Mouse (Mus musculus): ENCODE measurements around the gene Trim47. TPM values are rescaled to one million over a fixed set of nuclear protein-coding genes. Genes with fewer than 3 reads are reported as not detected.

The Trim47 gene
- polyA plus RNA-seq, 1 experiment = 21.5 TPM

DNA sequence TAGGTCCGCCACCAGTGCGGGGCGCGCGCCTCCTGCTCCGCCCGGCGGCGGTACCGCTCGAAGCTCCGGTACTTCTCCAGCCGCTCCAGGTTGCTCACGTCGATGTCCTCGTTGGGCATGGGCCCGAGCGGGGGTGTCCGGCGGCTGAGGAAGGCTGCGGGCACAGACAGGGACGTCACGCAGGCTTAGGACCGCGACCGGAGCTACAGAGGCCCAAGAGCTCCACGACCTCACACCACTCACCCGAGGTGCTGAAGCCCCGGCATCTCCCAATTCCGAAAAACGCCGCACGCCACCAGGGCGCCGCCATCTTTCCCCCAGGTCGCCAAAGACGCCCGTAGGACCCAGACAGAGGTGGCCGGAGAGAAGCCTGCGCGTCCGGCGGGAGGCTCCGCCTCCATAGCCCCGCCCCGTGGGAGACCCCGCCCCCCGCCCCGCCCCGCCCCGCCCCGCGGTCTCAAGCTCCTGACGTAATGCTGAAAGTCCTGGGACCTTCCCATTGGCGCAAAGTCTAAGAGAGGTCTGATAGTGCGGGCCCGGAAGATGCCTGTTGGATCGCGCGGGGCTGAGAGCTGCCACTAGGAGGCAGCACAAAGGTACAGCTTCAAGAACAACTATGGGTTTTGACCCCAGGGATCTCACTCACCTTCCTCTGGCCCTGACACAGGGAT is 11.6 kb upstream of the Trim47 start, which contains the start of gene Mrpl38:
Gene Mrpl38 (minus strand): TSS at position 401 of the 671 bp plus-strand sequence.
- H3K27ac ChIP-seq (ENCODE audit: insufficient read depth, low read length) = no peak within 1 kb of the TSS
- peak; percentile 74 for TF ChIP-seq CTCF (IDR thresholded peaks at IDR 0.05; ENCODE audit: borderline replicate concordance, insufficient read depth, low read length)
- peak; percentile 47; the same call in 1 of the 2 replicates for TF ChIP-seq POLR2A (IDR thresholded peaks at IDR 0.05; ENCODE audit: low read depth, low read length)

DNA sequence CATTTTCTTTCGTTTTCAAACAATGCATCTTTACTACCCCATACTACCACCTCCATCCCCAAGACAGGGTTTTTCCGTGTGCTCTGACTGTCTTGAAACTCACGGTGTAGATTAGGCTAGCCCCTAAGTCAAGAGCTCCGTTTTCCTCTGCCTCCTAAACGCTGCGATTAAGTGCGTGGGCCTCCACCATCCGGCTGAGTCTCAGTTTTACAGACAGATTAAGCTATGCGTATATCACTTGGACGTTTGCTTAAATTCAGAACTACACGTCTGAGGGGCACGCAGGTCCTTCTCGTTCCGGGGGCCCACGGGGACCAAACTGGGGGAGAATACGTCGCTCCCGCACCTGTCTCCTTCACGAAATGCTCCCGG is 11.1 kb upstream of the Trim47 start:
- peaks cover 6% of the 10 kb centered on the region for H3K4me1 ChIP-seq (ENCODE audit: control insufficient read depth, insufficient read depth, low read length)
- H3K27ac ChIP-seq (ENCODE audit: insufficient read depth, low read length) = no peak overlapping the region
- peak overlapping the region; percentile 96 for H3K4me3 ChIP-seq (ENCODE audit: insufficient read depth, low read length)
- 0 out of 2 replicates have a peak, but pooled peaks have one; percentile 18 for TF ChIP-seq POLR2A (IDR thresholded peaks at IDR 0.05; ENCODE audit: low read depth, low read length)
- TF ChIP-seq CTCF (IDR thresholded peaks at IDR 0.05; ENCODE audit: borderline replicate concordance, insufficient read depth, low read length) = no peak

More for the DNA sequence above, 11.6 kb upstream of the Trim47 start, which contains the start of gene Mrpl38:
- peaks cover 9% of the 10 kb centered on the region for H3K4me1 ChIP-seq (ENCODE audit: control insufficient read depth, insufficient read depth, low read length)
- H3K4me3 ChIP-seq (ENCODE audit: insufficient read depth, low read length) = peak within 1 kb of the TSS; percentile 96

DNA sequence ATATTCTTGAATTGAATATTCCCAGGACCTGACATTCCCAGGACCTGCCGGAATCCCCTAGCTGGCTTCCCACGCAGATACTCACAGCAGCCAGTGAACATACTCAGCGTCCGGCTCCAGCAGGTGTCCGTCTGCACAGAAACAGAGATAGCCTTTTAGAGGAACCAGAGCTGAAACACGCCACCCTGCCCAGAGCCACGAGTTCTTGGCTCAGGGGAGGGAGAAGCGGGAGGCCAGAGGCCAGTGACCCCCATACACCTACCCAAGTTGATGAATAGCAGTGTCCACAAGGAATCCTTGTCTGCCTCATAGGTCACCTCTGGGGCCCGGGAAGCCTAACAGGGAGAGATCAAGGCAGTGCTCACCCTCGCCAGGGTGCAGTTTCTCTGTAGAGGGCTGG is 7.2 kb upstream of the Trim47 start:
- Histone ChIP-seq H3K4me1 (ENCODE audit: control insufficient read depth, insufficient read depth, low read length) (peaks cover 3% of the 10 kb centered on the region), H3K27ac (ENCODE audit: insufficient read depth, low read length) (no peak overlapping the region), H3K4me3 (ENCODE audit: insufficient read depth, low read length) (no peak overlapping the region)
- TF ChIP-seq CTCF (IDR thresholded peaks at IDR 0.05; ENCODE audit: borderline replicate concordance, insufficient read depth, low read length) (no peak), POLR2A (IDR thresholded peaks at IDR 0.05; ENCODE audit: low read depth, low read length) (no peak)

DNA sequence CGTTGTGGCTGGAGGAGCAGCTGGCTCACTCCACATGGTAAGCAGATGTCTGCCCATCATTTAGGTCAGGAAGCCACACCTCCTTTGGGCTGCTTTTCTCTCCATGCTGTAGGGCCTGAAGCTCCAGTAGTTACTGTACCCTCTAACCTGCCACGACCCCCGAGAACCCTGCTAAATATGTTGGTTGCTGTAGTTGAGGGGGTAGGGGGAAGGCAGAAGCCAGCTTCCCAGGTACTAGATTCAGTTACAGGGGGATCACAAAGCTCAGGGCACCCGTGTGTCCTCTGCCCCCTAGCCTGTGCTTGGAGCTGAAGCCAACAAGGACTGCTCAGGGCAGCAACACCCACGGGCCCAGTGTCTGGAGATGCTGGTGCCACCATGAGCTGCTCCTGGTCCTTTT is 6.5 kb upstream of the Trim47 start:
- Histone ChIP-seq H3K27ac (ENCODE audit: insufficient read depth, low read length) (no peak overlapping the region), H3K4me3 (ENCODE audit: insufficient read depth, low read length) (no peak overlapping the region), H3K4me1 (ENCODE audit: control insufficient read depth, insufficient read depth, low read length) (peaks cover 3% of the 10 kb centered on the region; the same call in 1 of the 2 replicates)
- no peak for TF ChIP-seq CTCF (IDR thresholded peaks at IDR 0.05; ENCODE audit: borderline replicate concordance, insufficient read depth, low read length)
- no peak for TF ChIP-seq POLR2A (IDR thresholded peaks at IDR 0.05; ENCODE audit: low read depth, low read length)

DNA sequence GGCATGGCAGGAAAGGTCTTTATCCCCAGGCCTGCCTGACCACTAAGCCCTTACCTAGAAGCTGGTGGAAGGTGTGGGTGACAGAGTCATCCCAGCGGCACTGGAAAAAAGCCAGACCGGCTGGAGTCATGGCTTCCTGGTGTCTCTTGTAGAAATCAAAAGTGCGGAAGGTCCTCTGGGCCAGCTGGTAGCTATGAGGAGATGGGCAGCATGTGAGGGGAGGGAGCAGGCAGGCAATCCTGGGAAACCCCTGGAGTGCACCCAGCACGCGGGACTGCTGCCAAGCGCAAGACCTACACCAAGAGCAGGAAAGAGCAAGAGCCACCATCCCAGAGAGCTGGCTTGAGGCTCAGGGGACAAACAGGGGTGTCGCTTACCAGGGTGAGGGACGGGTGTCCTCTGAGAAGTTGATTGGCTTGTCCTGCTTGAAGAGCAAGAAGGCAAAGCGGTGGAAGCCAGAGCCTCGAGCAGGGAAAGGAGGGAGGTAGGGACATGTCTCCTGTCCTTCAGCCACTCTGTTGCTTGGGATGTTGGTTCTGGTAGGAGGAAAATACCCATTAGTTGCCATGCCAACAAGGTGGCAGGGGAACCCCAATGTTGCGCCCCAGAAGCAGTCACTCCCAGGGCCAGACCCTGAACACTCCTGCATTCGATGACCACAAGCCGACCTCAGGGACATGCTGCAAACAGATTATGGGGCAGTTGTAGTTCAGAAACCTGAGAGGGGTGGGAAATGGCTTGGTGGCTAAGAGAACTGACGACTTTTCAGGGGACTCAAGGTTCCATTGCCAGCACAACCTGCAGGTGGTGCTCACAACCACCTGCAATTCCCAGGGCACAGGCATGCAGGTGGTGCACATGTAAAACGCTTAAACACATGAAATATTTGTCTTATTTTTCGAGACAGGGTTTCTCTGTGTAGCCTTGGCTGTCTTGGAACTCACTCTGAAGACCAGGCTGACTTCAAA is 5.6 kb upstream of the Trim47 start:
- Histone ChIP-seq H3K27ac (ENCODE audit: insufficient read depth, low read length) (no peak overlapping the region), H3K4me1 (ENCODE audit: control insufficient read depth, insufficient read depth, low read length) (peaks cover 3% of the 10 kb centered on the region; the same call in 1 of the 2 replicates), H3K4me3 (ENCODE audit: insufficient read depth, low read length) (no peak overlapping the region)
- TF ChIP-seq CTCF (IDR thresholded peaks at IDR 0.05; ENCODE audit: borderline replicate concordance, insufficient read depth, low read length) (peak; percentile 35; the same call in 1 of the 2 replicates), POLR2A (IDR thresholded peaks at IDR 0.05; ENCODE audit: low read depth, low read length) (no peak)

DNA sequence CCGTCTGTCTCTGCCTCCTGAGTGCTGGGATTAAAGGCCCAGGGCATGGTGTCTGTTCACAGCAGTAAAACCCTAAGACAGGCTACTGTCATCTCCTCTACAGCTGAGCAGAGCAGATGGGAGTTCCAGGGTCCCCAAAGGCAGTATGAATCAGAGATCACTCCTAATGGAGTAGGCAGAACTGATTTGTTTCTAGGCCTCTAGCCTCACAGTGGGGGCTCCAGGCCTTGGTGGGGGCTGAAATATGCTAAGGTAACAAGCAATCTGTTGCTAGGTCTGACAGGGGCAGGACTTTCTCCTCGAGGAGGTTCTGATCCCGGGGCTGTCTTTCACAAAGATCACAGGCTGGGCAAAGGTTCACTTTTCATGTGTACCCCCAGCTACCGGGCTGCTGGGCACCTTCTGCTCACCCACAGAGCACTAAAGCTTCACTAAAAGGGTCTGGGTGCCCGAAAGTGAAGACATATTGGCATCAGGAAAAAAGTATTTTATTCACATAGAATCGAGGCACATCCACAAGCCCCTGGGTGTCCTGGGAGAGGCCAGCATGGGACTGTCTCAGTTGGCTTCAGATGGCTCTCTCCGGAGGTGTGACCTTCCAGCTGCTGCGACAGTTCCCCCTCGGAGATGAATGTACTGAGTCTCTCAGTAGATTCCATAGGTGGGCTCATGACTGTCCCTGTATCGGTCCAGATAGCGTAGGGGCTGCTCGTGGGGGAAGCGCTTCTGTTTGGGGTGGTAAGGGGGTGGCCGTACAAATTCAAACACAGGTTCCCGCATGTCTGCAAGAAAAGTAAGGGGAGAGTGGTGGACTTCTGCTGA is 4.5 kb upstream of the Trim47 start:
- Histone ChIP-seq H3K4me1 (ENCODE audit: control insufficient read depth, insufficient read depth, low read length) (peaks cover 3% of the 10 kb centered on the region; the same call in 1 of the 2 replicates), H3K4me3 (ENCODE audit: insufficient read depth, low read length) (no peak overlapping the region; the same call in 1 of the 2 replicates), H3K27ac (ENCODE audit: insufficient read depth, low read length) (peak overlapping the region; percentile 42; the same call in 1 of the 2 replicates)
- TF ChIP-seq CTCF (IDR thresholded peaks at IDR 0.05; ENCODE audit: borderline replicate concordance, insufficient read depth, low read length) (no peak), POLR2A (IDR thresholded peaks at IDR 0.05; ENCODE audit: low read depth, low read length) (no peak)

DNA sequence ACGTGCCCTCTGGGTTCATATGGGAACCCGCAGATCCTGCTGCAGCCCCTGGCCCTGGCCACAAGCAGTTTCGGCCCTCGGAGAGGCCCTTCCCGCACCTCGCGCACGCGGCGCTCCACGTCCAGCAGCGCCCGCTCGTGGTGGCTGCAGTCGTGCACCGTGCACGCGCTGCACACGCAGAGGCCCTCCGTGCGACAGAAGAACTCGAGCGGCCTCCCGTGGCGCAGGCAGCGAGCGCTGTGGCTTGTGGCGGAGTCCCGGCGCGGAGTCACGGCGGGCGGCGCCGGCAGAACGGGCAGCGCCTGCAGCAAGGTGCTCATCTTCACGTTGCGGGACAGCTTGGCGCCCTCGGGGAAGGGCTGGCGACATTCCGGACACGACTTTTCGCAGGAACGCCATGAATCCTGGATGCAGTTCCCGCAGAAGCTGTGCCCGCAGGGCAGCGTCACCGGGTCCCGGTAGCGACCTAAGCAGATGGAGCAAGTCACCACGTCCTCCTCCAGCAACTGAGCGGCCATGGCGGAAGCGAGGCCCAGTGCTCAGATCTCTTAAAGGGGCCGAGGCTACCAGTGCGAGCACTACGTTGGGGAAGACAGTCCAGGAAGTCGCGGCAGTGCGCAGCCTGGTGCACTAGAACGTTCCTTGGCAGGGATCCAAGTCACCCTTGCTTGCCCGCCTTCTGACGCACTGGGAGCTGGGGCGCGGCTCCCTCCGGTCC is 3.6 kb upstream of the Trim47 start, which contains the start of gene Trim65:
Gene Trim65 (minus strand): TSS at position 641 of the 718 bp plus-strand sequence.
- Histone ChIP-seq H3K27ac (ENCODE audit: insufficient read depth, low read length) (peak within 1 kb of the TSS; percentile 42), H3K4me1 (ENCODE audit: control insufficient read depth, insufficient read depth, low read length) (peaks cover 3% of the 10 kb centered on the region; the same call in 1 of the 2 replicates), H3K4me3 (ENCODE audit: insufficient read depth, low read length) (peak within 1 kb of the TSS; percentile 44)
- TF ChIP-seq POLR2A (IDR thresholded peaks at IDR 0.05; ENCODE audit: low read depth, low read length) (peak; percentile 71), CTCF (IDR thresholded peaks at IDR 0.05; ENCODE audit: borderline replicate concordance, insufficient read depth, low read length) (peak; percentile 97)

DNA sequence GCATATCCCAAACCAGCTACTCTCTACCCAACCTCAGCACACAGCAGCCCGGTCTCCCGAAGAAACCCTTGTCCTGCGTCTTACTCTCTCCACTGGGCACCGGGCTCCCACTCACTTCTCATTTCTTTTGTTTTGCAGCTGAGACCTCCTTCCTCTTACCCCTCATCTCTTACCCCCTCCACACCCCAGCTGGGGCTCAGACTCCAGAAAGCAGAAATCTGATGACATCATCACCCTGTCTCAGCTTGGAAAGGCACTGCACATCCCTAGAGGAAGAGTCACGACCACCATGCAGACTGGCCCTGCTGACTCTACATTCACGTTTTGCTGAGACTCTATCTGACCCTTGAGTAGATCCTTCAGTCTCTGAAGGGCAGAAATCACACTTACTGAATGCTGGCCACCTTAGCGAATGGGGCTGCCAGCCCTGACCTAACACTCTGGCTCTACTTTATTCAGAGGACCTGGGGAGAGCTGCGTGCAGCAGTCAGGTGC is 3.0 kb upstream of the Trim47 start:
- no peak overlapping the region for H3K27ac ChIP-seq (ENCODE audit: insufficient read depth, low read length)
- H3K4me3 ChIP-seq (ENCODE audit: insufficient read depth, low read length) = peak overlapping the region; percentile 44; the same call in 1 of the 2 replicates
- TF ChIP-seq POLR2A (IDR thresholded peaks at IDR 0.05; ENCODE audit: low read depth, low read length) (no peak), CTCF (IDR thresholded peaks at IDR 0.05; ENCODE audit: borderline replicate concordance, insufficient read depth, low read length) (no peak)
- peaks cover 3% of the 10 kb centered on the region; the same call in 1 of the 2 replicates for H3K4me1 ChIP-seq (ENCODE audit: control insufficient read depth, insufficient read depth, low read length)

Data from embryonic fibroblast, embryonic 13.5 days (primary cell).